Mouse (Mus musculus) heart, postnatal 0 days (tissue): ENCODE data around the gene Galnt13.

Experiments used
- CTCF ChIP-seq: IDR thresholded peaks from 2 replicates; pipeline ENCODE4 v1.5.1; 2016; ENCODE audit warnings: antibody characterized with exemption, control low read depth, low read depth
- EP300 ChIP-seq: IDR thresholded peaks from 2 replicates; pipeline ENCODE4 v1.6.1; 2016; ENCODE audit warnings: antibody characterized with exemption, low read depth

DNA sequence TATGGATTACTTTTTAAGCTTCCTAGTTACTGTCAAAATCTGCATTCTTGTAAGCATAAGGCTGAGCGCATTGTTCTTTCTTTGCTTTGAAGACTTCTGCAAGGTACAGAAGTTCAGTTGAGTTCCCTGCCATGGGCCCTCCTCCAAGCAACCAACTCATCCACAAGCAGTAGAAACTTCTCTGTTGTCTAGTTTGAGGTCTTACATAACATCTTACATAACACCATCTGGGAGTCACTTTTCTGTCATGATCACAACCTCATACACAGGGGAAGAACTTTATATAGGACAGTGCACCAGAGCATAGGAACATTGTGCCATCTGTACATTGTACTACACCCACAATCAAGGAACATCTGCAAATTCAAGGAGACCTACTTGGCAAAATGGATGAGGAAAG is 651.9 kb downstream of the Galnt13 start:
- TF ChIP-seq EP300 (no peak), CTCF (no peak)
